Mouse (Mus musculus) lung, postnatal 0 days (tissue): ENCODE data around the gene Arid5b.

Experiments used
- CTCF ChIP-seq: IDR thresholded peaks from 2 replicates; pipeline ENCODE4 v1.5.1; 2016; ENCODE audit warnings: antibody characterized with exemption, mild to moderate bottlenecking
- EP300 ChIP-seq: IDR thresholded peaks from 2 replicates; pipeline ENCODE4 v1.6.1; 2016; ENCODE audit warnings: antibody characterized with exemption, mild to moderate bottlenecking, control low read depth

DNA sequence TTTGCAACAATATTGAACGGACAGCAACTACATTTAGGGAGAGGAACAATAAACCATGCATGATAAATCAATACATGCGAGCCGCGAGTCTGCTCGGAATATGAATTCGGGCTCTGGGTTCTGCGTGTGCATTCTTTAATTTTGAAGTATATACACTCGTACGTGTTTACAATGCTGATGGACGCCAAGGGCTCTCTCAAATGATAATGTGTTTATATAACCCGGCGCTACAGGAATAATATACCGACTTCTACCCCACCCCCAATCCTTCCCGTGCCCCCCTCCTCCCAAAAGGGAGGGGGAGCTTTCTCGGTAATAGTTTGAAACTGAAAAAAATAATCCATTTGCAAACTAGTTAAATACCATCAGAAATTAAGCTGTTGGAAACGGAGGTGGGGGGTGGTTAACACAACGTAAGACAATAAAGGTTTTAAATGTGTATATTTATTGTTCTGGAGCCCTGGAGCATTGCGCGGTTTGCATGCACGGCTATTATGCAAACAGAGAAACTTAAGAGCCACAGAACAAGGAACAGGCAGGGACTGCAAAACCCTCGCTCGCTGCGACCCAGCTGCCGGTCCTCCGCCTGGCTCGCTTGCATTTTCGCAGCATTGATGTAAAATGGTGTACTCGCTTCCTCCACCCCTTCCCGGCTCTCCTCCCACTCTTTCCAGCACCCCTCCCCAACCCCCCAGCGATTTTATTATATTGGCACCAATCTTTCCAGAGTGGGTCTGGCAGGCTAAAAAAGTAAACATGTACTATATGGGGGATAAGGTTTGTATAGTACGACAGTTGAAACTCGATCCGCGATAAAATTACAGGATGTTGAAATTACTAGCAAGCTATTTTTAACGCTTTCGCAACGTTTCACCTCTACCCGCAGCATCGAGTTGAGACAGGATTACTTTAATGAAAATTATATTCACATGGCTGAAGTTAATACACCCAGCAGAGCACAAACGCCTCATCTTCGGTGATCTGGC is 1.3 kb upstream of the Arid5b start:
- TF ChIP-seq CTCF (no peak), EP300 (no peak)
